Mouse (Mus musculus): ENCODE data around the gene Adh4. TPM values are rescaled to one million over a fixed set of nuclear protein-coding genes. Genes with fewer than 3 reads are reported as not detected.
A peak's percentile ranks its signal among the peaks of the same experiment; 100 is the strongest.

The Adh4 gene
- polyA plus RNA-seq, 1 experiment = not detected

DNA sequence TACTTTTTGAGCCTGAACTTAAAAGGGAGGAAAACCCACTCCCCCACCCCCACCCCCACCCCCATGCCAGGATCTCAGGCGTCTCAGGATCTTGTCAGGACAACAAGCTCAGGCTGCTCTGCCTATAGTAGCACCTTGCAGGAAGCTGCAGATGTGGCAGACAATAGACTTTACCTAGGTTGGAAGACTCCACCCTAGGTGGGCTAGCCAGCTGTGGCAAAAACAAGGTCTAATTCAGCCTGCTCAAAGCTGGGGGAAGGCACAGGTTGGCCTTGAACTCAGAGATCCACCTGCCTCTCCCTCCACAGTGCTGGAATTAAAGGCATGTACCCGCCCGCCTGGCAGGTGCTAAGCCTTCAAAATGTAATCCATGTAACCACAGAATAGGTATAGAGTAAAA lies 23.4 kb downstream of the Adh4 start:
- H3K4me2 ChIP-seq (ENCODE audit: low read depth) = no peak overlapping the region
- peaks cover 6% of the 10 kb centered on the region for H3K79me2 ChIP-seq (ENCODE audit: control insufficient read depth, insufficient read depth)
- no peaks in the 10 kb centered on the region for H3K36me3 ChIP-seq (ENCODE audit: control insufficient read depth, insufficient read depth)
- H3K27me3 ChIP-seq (ENCODE audit: control insufficient read depth, insufficient read depth, insufficient read length) = no peaks in the 10 kb centered on the region
- no peak overlapping the region for H3ac ChIP-seq (ENCODE audit: control insufficient read depth, insufficient read length)
- TF ChIP-seq TCF12 (IDR thresholded peaks at IDR 0.05; ENCODE audit: insufficient read depth, poor library complexity, severe bottlenecking) (no peak), CEBPB (IDR thresholded peaks at IDR 0.05; ENCODE audit: insufficient read depth, poor library complexity, severe bottlenecking) (no peak), POLR2AphosphoS2 (IDR thresholded peaks at IDR 0.05; ENCODE audit: insufficient read length, low read depth) (no peak), MYOG (IDR thresholded peaks at IDR 0.05; ENCODE audit: control insufficient read depth in 1 of 3, insufficient read depth in 1 of 3, insufficient read length in 2 of 3, low read depth in 2 of 3) (no peak), USF1 (IDR thresholded peaks at IDR 0.05; ENCODE audit: low read depth) (no peak), REST (IDR thresholded peaks at IDR 0.05; ENCODE audit: insufficient read depth, insufficient read length) (no peak), MYOD1 (IDR thresholded peaks at IDR 0.05; ENCODE audit: control insufficient read depth in 1 of 3, insufficient read length in 2 of 3, low read depth in 2 of 3) (no peak), POLR2A (IDR thresholded peaks at IDR 0.05; ENCODE audit: insufficient read length, low read depth) (no peak), TCF3 (IDR thresholded peaks at IDR 0.05; ENCODE audit: insufficient read length, low read depth) (no peak), MAX (IDR thresholded peaks at IDR 0.05; ENCODE audit: low read depth) (no peak), SRF (IDR thresholded peaks at IDR 0.05; ENCODE audit: control insufficient read depth, insufficient read length, low read depth) (no peak), E2F4 (IDR thresholded peaks at IDR 0.05; ENCODE audit: insufficient read depth) (no peak)
- no peak overlapping the region for H3K4me3 ChIP-seq

DNA sequence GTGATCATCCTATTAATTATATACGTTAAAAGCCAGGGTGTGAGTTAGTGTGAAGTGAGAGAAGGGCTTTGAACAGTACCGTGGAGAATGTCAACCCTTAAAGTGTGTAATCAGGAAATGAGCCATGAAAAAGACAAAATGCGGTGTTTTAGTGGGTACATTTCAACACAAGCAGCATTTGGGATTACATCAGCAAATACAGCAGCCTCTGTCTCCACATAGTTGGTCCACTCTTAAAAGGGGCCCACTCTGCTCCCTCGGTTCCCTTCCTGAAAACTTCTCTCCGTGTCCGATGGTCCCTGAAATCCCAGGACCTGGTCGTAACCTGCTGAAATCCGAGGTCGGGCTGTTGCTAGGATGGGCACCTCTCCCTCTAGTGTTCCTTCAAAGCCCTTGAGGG lies 26.9 kb downstream of the Adh4 start:
- peaks cover 11% of the 10 kb centered on the region for H3K79me2 ChIP-seq (ENCODE audit: control insufficient read depth, insufficient read depth)
- TF ChIP-seq SRF (IDR thresholded peaks at IDR 0.05; ENCODE audit: control insufficient read depth, insufficient read length, low read depth) (no peak), POLR2A (IDR thresholded peaks at IDR 0.05; ENCODE audit: insufficient read length, low read depth) (no peak), TCF12 (IDR thresholded peaks at IDR 0.05; ENCODE audit: insufficient read depth, poor library complexity, severe bottlenecking) (no peak), MAX (IDR thresholded peaks at IDR 0.05; ENCODE audit: low read depth) (no peak), TCF3 (IDR thresholded peaks at IDR 0.05; ENCODE audit: insufficient read length, low read depth) (no peak), REST (IDR thresholded peaks at IDR 0.05; ENCODE audit: insufficient read depth, insufficient read length) (no peak), USF1 (IDR thresholded peaks at IDR 0.05; ENCODE audit: low read depth) (no peak), POLR2AphosphoS2 (IDR thresholded peaks at IDR 0.05; ENCODE audit: insufficient read length, low read depth) (no peak), MYOG (IDR thresholded peaks at IDR 0.05; ENCODE audit: control insufficient read depth in 1 of 3, insufficient read depth in 1 of 3, insufficient read length in 2 of 3, low read depth in 2 of 3) (no peak), MYOD1 (IDR thresholded peaks at IDR 0.05; ENCODE audit: control insufficient read depth in 1 of 3, insufficient read length in 2 of 3, low read depth in 2 of 3) (no peak), CEBPB (IDR thresholded peaks at IDR 0.05; ENCODE audit: insufficient read depth, poor library complexity, severe bottlenecking) (no peak)
- peak overlapping the region; percentile 66 for H3K4me3 ChIP-seq

DNA sequence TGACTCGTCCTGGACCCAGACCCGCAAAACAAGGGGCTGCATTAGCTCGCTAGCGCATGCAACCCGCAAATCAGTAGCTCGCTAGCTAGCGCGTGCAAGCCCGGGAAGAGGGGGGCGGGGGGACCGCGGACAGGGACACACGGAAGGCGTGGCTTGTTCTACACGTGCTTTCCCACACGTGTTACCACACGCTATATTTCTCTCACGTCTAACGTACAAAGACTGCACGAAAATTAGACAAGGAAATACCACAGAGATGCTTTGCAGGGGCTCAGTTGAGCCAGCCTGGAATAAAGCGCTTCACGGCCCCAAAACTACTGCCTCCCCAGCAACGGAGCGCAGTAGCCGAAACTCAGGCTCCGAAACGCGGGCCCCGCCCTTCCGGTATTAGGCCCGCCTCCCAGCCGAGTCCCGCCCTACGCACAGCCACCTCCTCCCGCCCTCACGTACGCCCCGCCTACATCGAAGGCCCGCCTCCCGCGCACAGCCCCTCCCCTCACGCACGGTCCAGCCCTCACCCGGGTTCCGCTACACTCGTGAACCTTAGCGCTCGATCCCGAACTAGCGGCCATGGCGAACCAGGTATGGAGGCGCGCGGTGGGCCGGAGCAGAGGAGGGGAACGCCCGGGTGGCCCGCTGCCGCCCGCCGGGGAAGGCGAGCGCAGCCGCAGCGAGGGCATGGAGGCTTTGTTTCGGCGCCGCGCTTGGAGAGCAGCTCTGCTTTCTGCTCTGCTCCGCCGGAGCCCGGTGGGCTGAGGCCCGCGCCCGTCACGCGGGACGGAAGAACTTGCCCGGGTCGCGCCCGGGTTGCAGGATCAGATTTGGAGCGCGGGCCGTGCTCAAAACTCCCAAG lies 27.6 kb downstream of the Adh4 start, which contains the start of gene Adh5:
Gene Adh5 (plus strand): TSS at position 482 of the 853 bp plus-strand sequence.
- peak; percentile 26 for TF ChIP-seq REST (IDR thresholded peaks at IDR 0.05; ENCODE audit: insufficient read depth, insufficient read length)
- peak in 1 of 3 experiments; percentile 34 for TF ChIP-seq MYOG (IDR thresholded peaks at IDR 0.05; ENCODE audit: control insufficient read depth in 1 of 3, insufficient read depth in 1 of 3, insufficient read length in 2 of 3, low read depth in 2 of 3)
- TF ChIP-seq USF1 (IDR thresholded peaks at IDR 0.05; ENCODE audit: low read depth) = peak; percentile 37
- TF ChIP-seq POLR2AphosphoS2 (IDR thresholded peaks at IDR 0.05; ENCODE audit: insufficient read length, low read depth) = peak; percentile 90
- TF ChIP-seq POLR2A (IDR thresholded peaks at IDR 0.05; ENCODE audit: insufficient read length, low read depth) = peak; percentile 76
- TF ChIP-seq SRF (IDR thresholded peaks at IDR 0.05; ENCODE audit: control insufficient read depth, insufficient read length, low read depth) = no peak
- TF ChIP-seq MAX (IDR thresholded peaks at IDR 0.05; ENCODE audit: low read depth) = peak; percentile 91
- no peak for TF ChIP-seq TCF12 (IDR thresholded peaks at IDR 0.05; ENCODE audit: insufficient read depth, poor library complexity, severe bottlenecking)
- Histone ChIP-seq H3K4me3 (peak within 1 kb of the TSS; percentile 66), H3ac (ENCODE audit: control insufficient read depth, insufficient read length) (peak within 1 kb of the TSS; percentile 94), H3K27me3 (ENCODE audit: control insufficient read depth, insufficient read depth, insufficient read length) (no peaks in the 10 kb centered on the region), H3K79me2 (ENCODE audit: control insufficient read depth, insufficient read depth) (peaks cover 11% of the 10 kb centered on the region), H3K4me2 (ENCODE audit: low read depth) (peak within 1 kb of the TSS; percentile 99), H3K36me3 (ENCODE audit: control insufficient read depth, insufficient read depth) (peaks cover 9% of the 10 kb centered on the region)

More for the DNA sequence above, 26.9 kb downstream of the Adh4 start:
- H3K36me3 ChIP-seq (ENCODE audit: control insufficient read depth, insufficient read depth) = peaks cover 6% of the 10 kb centered on the region
- H3ac ChIP-seq (ENCODE audit: control insufficient read depth, insufficient read length) = peak overlapping the region; percentile 94
- H3K4me2 ChIP-seq (ENCODE audit: low read depth) = peak overlapping the region; percentile 99
- H3K27me3 ChIP-seq (ENCODE audit: control insufficient read depth, insufficient read depth, insufficient read length) = no peaks in the 10 kb centered on the region

DNA sequence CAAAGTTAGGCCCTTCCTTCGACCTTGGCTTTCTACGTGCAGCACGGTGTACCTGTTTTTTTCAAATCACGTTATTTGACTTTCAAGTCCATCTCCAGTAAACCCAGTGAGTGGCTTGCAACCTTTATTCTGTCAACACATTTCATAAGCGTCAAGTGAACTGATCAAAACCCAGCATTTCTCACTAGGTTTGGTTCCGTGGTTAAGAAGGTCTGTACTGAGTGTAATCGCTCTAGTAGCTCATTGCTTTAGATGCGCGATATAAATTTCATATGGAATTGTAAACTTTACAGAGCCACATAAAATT lies 28.2 kb downstream of the Adh4 start:
- H3K4me2 ChIP-seq (ENCODE audit: low read depth) = peak overlapping the region; percentile 84
- peaks cover 9% of the 10 kb centered on the region for H3K36me3 ChIP-seq (ENCODE audit: control insufficient read depth, insufficient read depth)
- TF ChIP-seq TCF3 (IDR thresholded peaks at IDR 0.05; ENCODE audit: insufficient read length, low read depth) = no peak
- no peak for TF ChIP-seq POLR2AphosphoS2 (IDR thresholded peaks at IDR 0.05; ENCODE audit: insufficient read length, low read depth)
- no peak for TF ChIP-seq REST (IDR thresholded peaks at IDR 0.05; ENCODE audit: insufficient read depth, insufficient read length)
- TF ChIP-seq E2F4 (IDR thresholded peaks at IDR 0.05; ENCODE audit: insufficient read depth) = no peak
- TF ChIP-seq POLR2A (IDR thresholded peaks at IDR 0.05; ENCODE audit: insufficient read length, low read depth) = no peak
- TF ChIP-seq MYOG (IDR thresholded peaks at IDR 0.05; ENCODE audit: control insufficient read depth in 1 of 3, insufficient read depth in 1 of 3, insufficient read length in 2 of 3, low read depth in 2 of 3) = no peak
- no peak for TF ChIP-seq CEBPB (IDR thresholded peaks at IDR 0.05; ENCODE audit: insufficient read depth, poor library complexity, severe bottlenecking)
- TF ChIP-seq TCF12 (IDR thresholded peaks at IDR 0.05; ENCODE audit: insufficient read depth, poor library complexity, severe bottlenecking) = no peak
- no peak for TF ChIP-seq USF1 (IDR thresholded peaks at IDR 0.05; ENCODE audit: low read depth)
- TF ChIP-seq MYOD1 (IDR thresholded peaks at IDR 0.05; ENCODE audit: control insufficient read depth in 1 of 3, insufficient read length in 2 of 3, low read depth in 2 of 3) = no peak
- TF ChIP-seq MAX (IDR thresholded peaks at IDR 0.05; ENCODE audit: low read depth) = no peak
- TF ChIP-seq SRF (IDR thresholded peaks at IDR 0.05; ENCODE audit: control insufficient read depth, insufficient read length, low read depth) = no peak
- H3ac ChIP-seq (ENCODE audit: control insufficient read depth, insufficient read length) = peak overlapping the region; percentile 94
- peak overlapping the region; percentile 66 for H3K4me3 ChIP-seq
- H3K27me3 ChIP-seq (ENCODE audit: control insufficient read depth, insufficient read depth, insufficient read length) = no peaks in the 10 kb centered on the region
- H3K79me2 ChIP-seq (ENCODE audit: control insufficient read depth, insufficient read depth) = peaks cover 11% of the 10 kb centered on the region
